Mouse (Mus musculus) heart, adult 2 months (tissue): ENCODE data around the gene Fdxacb1.

ENCODE experiments used
- CTCF ChIP-seq: fragments of 200-600 bp; IDR thresholded peaks from 2 replicates; pipeline ENCODE4 v1.8.1; 2022; ENCODE audit warnings: antibody characterized with exemption, mild to moderate bottlenecking, moderate library complexity
- POLR2A ChIP-seq: fragments of 200-500 bp; IDR thresholded peaks from 2 replicates; pipeline ENCODE4 v1.6.1; 2011; ENCODE audit warnings: mild to moderate bottlenecking, low read depth, low read length, control low read depth; ENCODE audit not compliant: insufficient read depth

DNA sequence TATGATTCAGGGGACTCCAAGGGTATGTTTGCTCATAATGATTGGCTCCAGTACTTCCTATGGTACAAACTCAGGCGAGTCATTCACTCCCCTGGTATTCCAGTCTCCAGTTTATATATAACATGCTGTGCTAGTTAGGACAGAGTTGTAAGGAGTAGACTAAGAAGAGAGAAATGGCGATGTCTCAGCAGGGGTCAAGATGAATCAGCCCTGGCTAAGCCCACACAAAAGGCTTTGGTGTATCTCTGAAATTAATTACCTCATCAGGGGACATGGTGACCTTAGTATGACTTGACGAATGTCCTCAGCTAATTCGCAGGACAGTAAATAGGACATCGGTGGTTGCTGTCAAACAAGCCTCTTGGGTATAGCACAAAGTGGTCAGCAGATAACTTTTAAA lies 11.3 kb upstream of the Fdxacb1 start:
- TF ChIP-seq POLR2A, result peak; percentile 25; the same call in 1 of the 2 replicates
- TF ChIP-seq CTCF, result no peak
